Mouse (Mus musculus) forebrain, embryonic 15.5 days (tissue): ENCODE data around the gene Lgals1. TPM values are rescaled to one million over a fixed set of nuclear protein-coding genes. Genes with fewer than 3 reads are reported as not detected.

Experiments used
- microRNA-seq: library from miRNA; unstranded; fragments of <30 nt; microRNA quantifications from one replicate; pipeline ENCODE4, GENCODE M21; 2016
- polyA plus RNA-seq: library from polyadenylated mRNA; unstranded; fragments of >200 nt; fragmentation: Nextera tagmentation; extraction: Ambion mirVana; gene quantifications from 2 replicates; pipeline ENCODE4 v1.2.1, GENCODE M21; 2015

Lgals1 gene
- polyA plus RNA-seq, 1 experiment from 2014 or later = 61.7 TPM

Small RNA genes lying within 50 kb of the gene (microRNA-seq; reads per million reads assigned to microRNA genes)
- gene Mir6955 = not detected

Other genes starting within 250 kb of the Lgals1 start
- gene Elfn2, start 208.0 kb upstream of the Lgals1 start, polyA plus RNA-seq = 6.2 and 6.8 TPM in 2 replicates
- gene Mfng, start 153.2 kb upstream of the Lgals1 start, polyA plus RNA-seq = 77.9 and 85.9 TPM in 2 replicates
- 1.3 and 1.7 TPM in 2 replicates for gene Card10, start 123.7 kb upstream of the Lgals1 start, polyA plus RNA-seq
- gene Cdc42ep1, start 84.1 kb upstream of the Lgals1 start, polyA plus RNA-seq = 7.6 and 9.0 TPM in 2 replicates
- gene Lgals2, start 71.2 kb upstream of the Lgals1 start, polyA plus RNA-seq = not detected in 2 replicates
- 60.3 and 62.0 TPM in 2 replicates for gene Gga1, start 49.5 kb upstream of the Lgals1 start, polyA plus RNA-seq
- gene Gm49510, start 27.1 kb upstream of the Lgals1 start, polyA plus RNA-seq = not detected in 2 replicates
- 3.6 and 5.9 TPM in 2 replicates for gene Sh3bp1, start 27.0 kb upstream of the Lgals1 start, polyA plus RNA-seq
- gene Pdxp, start 12.8 kb upstream of the Lgals1 start, polyA plus RNA-seq = 99.5 and 101 TPM in 2 replicates
- gene Nol12, start 8.2 kb downstream of the Lgals1 start, polyA plus RNA-seq = 57.4 and 59.3 TPM in 2 replicates
- 43.3 and 49.9 TPM in 2 replicates for gene Triobp, start 21.0 kb downstream of the Lgals1 start, polyA plus RNA-seq
- gene H1f0, start 101.7 kb downstream of the Lgals1 start, polyA plus RNA-seq = 470 and 489 TPM in 2 replicates
- not detected in 2 replicates for gene Galr3, start 115.2 kb downstream of the Lgals1 start, polyA plus RNA-seq
- 61.6 and 65.5 TPM in 2 replicates for gene Ankrd54, start 136.2 kb downstream of the Lgals1 start, polyA plus RNA-seq
- gene Eif3l, start 148.5 kb downstream of the Lgals1 start, polyA plus RNA-seq = 192 and 195 TPM in 2 replicates
- 8.0 and 9.7 TPM in 2 replicates for gene Micall1, start 182.2 kb downstream of the Lgals1 start, polyA plus RNA-seq
- gene Polr2f, start 214.3 kb downstream of the Lgals1 start, polyA plus RNA-seq = 293 and 308 TPM in 2 replicates
- 11.9 and 16.8 TPM in 2 replicates for gene 1700088E04Rik, start 214.5 kb downstream of the Lgals1 start, polyA plus RNA-seq
- 1.7 and 1.9 TPM in 2 replicates for gene Sox10, start 238.5 kb downstream of the Lgals1 start, polyA plus RNA-seq